Mouse (Mus musculus) lung, postnatal 0 days (tissue): Measurements from ENCODE around the gene Ahnak. TPM values are rescaled to one million over a fixed set of nuclear protein-coding genes. Genes with fewer than 3 reads are reported as not detected.
A peak's percentile ranks its signal among the peaks of the same experiment; 100 is the strongest.

Experiments
- ATAC-seq: fragments of 200-750 bp; cut with Nextera tagmentation; 2 replicates; pipeline ENCODE4 v1.8.0; 2017; ENCODE audit warnings: moderate library complexity
- DNase-seq: peaks from one replicate; pipeline ENCODE4 v3.0.0-alpha.2; 2016; ENCODE audit warnings: low spot score
- H3K27ac ChIP-seq: fragments of 300-500 bp; sonication (generic); 2 replicates; pipeline ENCODE4 v1.5.1; 2014; ENCODE audit warnings: antibody characterized with exemption, mild to moderate bottlenecking, low read length, mixed read lengths
- H3K27me3 ChIP-seq: fragments of 300-500 bp; sonication (generic); replicated peaks from 2 replicates; pipeline ENCODE4 v1.6.1; 2014; ENCODE audit warnings: low read length, mixed read lengths; ENCODE audit not compliant: insufficient read depth
- H3K36me3 ChIP-seq: fragments of 300-500 bp; sonication (generic); 2 replicates; pipeline ENCODE4 v1.6.1; 2014; ENCODE audit warnings: low read length, mixed read lengths; ENCODE audit not compliant: insufficient read depth
- H3K4me1 ChIP-seq: fragments of 300-500 bp; sonication (generic); 2 replicates; pipeline ENCODE4 v1.6.1; 2014; ENCODE audit warnings: antibody characterized with exemption, low read depth, low read length, mixed read lengths; ENCODE audit not compliant: insufficient read depth
- H3K4me2 ChIP-seq: fragments of 300-500 bp; sonication (generic); replicated peaks from 2 replicates; pipeline ENCODE4 v1.6.1; 2014; ENCODE audit warnings: low read depth, mild to moderate bottlenecking, low read length, moderate library complexity, mixed read lengths
- H3K4me3 ChIP-seq: fragments of 300-500 bp; sonication (generic); 2 replicates; pipeline ENCODE4 v1.5.1; 2014; ENCODE audit warnings: low read depth, low read length
- H3K9ac ChIP-seq: fragments of 300-500 bp; sonication (generic); replicated peaks from 2 replicates; pipeline ENCODE4 v1.6.1; 2014; ENCODE audit warnings: low read depth, mild to moderate bottlenecking
- H3K9me3 ChIP-seq: fragments of 300-500 bp; sonication (generic); 2 replicates; pipeline ENCODE4 v1.6.1; 2016; ENCODE audit warnings: low read length, mixed read lengths
- CTCF ChIP-seq: IDR thresholded peaks from 2 replicates; pipeline ENCODE4 v1.5.1; 2016; ENCODE audit warnings: antibody characterized with exemption, mild to moderate bottlenecking
- EP300 ChIP-seq: IDR thresholded peaks from 2 replicates; pipeline ENCODE4 v1.6.1; 2016; ENCODE audit warnings: antibody characterized with exemption, mild to moderate bottlenecking, control low read depth
- WGBS: fragments of 180-500 bp; shearing (Covaris S2); extraction: QIAGEN DNeasy Blood & Tissue Kit; methylation state at CpG from one replicate; pipeline ENCODE4 v1.1.7; 2014; 5-methylcytosine and 5-hydroxymethylcytosine counted together
- polyA plus RNA-seq: library from polyadenylated mRNA; unstranded; fragments of >200 nt; fragmentation: Nextera tagmentation; extraction: Ambion mirVana; gene quantifications from 2 replicates; pipeline ENCODE4 v1.2.1, GENCODE M21; 2015

The Ahnak gene
- polyA plus RNA-seq, 1 experiment from 2014 or later: 151 TPM

DNA sequence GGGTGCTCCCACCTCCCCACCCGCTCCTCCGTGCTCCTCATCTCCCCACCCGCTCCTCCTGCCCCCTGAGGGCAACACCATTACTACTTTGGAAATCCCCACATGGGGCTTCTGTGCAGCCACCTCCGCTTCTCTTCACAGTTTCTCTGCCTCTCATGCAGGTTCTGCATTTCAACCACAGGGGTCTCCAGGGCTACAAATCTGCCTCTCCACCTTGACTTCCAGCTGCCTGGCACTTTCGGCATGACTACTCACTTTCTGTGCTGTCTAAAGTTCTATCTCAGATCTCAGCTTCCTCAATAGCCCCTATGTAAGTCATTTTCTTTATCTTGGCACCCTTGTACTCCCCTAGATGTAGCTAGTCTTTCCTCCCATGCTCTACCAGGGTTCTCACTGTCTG is 78.2 kb downstream of the Ahnak start:
- Histone ChIP-seq H3K4me2 (no peak overlapping the region), H3K9me3 (no peaks in the 10 kb centered on the region), H3K4me3 (no peak overlapping the region), H3K27ac (no peak overlapping the region), H3K9ac (no peak overlapping the region), H3K27me3 (no peaks in the 10 kb centered on the region), H3K36me3 (no peaks in the 10 kb centered on the region), H3K4me1 (peaks cover 24% of the 10 kb centered on the region)
- ATAC-seq: no peak
- 80% methylated on average over 5 of the region's 5 CpGs for WGBS
- no peak for TF ChIP-seq EP300
- no peak for TF ChIP-seq CTCF
- no peak for DNase-seq

DNA sequence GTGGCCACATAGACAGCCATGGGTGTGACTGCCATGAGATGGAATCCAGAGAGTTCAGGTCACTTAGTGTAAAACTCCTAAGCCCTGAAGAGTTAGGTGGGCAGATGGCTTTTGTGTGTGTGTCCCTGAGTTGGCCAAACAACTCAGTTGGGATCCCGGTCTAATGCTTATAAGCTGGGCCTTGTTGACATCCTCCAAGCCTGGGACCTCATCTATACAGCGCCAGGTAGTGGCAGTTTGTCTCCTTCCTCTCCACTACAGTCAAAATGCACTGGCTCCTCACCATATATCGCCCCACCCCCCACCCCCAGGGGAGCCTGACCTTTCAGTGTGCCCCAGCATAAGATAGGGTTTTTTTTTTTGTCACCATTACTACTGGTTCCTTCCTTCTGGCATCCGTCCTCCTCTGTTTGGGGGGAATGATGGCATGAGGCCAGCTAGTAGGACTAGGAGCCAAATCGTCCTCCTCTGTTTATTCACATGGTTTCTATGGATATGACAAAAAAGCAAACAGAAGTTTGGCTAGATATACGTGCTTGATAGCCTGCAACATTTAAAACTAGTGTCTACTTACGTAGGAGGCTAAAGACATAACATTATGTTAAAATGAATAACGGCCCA is 80.7 kb downstream of the Ahnak start:
- ATAC-seq (peak; percentile 13; the same call in 1 of the 2 replicates), DNase-seq (peak; percentile 69)
- no peaks in the 10 kb centered on the region for H3K9me3 ChIP-seq
- no peak overlapping the region for H3K4me2 ChIP-seq
- H3K4me1 ChIP-seq: peaks cover 28% of the 10 kb centered on the region
- H3K9ac ChIP-seq: no peak overlapping the region
- 17% methylated on average over 8 of the region's 8 CpGs for WGBS
- H3K4me3 ChIP-seq: no peak overlapping the region
- H3K27me3 ChIP-seq: no peaks in the 10 kb centered on the region
- TF ChIP-seq EP300: peak; percentile 69
- no peak for TF ChIP-seq CTCF
- H3K27ac ChIP-seq: peak overlapping the region; percentile 66
- H3K36me3 ChIP-seq: no peaks in the 10 kb centered on the region

DNA sequence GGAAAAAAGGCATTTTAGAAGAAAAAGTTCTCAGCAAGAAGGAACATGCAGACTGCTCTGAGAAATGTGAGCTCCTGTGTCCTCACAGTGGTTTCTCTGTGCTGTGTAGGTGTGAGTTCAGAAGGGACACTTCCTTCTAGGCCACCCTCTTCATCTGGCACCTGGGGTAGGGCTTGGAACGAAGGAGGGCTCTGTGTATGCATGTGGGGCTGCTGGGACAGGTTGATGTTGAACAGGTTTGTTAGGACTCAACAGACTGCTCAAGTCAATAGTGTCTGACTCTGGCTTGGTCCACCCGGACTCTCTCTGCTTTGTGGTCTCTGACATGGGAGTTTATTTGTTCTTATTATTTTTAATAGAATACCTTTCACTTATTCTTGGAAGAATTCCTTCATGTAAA is 81.2 kb downstream of the Ahnak start:
- Histone ChIP-seq H3K9ac (no peak overlapping the region), H3K9me3 (no peaks in the 10 kb centered on the region), H3K27me3 (no peaks in the 10 kb centered on the region), H3K4me3 (no peak overlapping the region), H3K4me1 (peaks cover 28% of the 10 kb centered on the region), H3K4me2 (no peak overlapping the region), H3K36me3 (no peaks in the 10 kb centered on the region), H3K27ac (peak overlapping the region; percentile 66)
- ATAC-seq (no peak), DNase-seq (no peak)
- 36% methylated on average over 2 of the region's 2 CpGs for WGBS
- TF ChIP-seq CTCF: no peak
- no peak for TF ChIP-seq EP300

DNA sequence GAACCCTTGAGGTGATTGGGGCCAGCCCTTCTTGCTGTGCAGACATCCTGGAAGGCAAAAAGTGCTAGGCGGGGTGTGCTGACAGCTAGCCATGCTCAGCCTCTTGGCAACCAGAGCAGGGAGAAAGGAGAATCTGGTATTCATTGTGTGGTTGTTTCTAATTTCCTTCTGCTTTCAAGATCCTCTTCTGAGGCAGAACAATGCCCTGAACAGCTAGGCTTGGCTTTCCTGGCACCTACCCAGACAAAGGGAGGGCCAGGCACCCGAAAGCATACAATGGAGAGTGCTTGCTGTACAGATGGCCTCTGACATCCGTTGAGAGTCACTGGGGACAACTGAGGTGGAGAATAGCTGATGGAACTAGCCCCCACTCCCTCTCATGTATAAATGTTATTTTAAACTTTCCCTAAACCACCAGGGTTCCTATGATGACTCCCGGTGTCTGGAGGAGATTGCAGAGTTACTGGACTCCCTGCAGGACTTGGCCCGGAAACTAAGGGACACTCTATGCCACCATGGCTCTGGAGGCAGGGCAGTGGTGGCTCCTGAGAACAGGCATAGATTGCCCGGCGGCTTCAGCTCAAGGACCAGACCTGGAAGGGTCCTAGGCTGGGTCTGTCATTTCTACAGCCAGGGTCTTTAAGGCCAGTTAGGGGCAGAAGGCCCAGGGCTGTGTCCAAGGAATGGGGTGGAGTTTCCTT is 82.5 kb downstream of the Ahnak start:
- no peaks in the 10 kb centered on the region for H3K27me3 ChIP-seq
- TF ChIP-seq CTCF: no peak
- TF ChIP-seq EP300: peak; percentile 37
- H3K27ac ChIP-seq: peak overlapping the region; percentile 86
- ATAC-seq: peak; percentile 83
- peaks cover 28% of the 10 kb centered on the region for H3K4me1 ChIP-seq
- no peak overlapping the region for H3K4me3 ChIP-seq
- H3K9ac ChIP-seq: no peak overlapping the region
- 30% methylated on average over 7 of the region's 7 CpGs for WGBS
- no peaks in the 10 kb centered on the region for H3K36me3 ChIP-seq
- no peak overlapping the region for H3K4me2 ChIP-seq
- no peaks in the 10 kb centered on the region for H3K9me3 ChIP-seq
- DNase-seq: peak; percentile 83

DNA sequence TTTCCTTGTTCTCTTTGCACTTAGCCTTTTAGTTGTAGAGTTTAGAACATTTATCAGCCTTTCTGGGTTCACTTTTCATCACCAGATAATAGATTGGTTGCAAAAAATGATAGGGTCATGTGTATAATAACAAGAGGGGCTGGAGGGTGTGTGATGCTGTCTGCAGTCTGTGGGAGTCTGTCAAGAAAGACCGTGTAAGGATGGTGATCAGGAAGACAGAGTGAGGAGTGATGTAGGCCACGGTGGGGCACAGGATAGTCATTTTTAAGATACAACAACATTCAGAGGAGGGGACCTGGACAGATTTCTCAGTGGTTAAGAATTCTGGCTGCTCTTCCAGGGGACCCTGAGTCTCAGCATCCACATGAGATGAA is 83.1 kb downstream of the Ahnak start:
- peaks cover 28% of the 10 kb centered on the region for H3K4me1 ChIP-seq
- no peak overlapping the region for H3K9ac ChIP-seq

DNA sequence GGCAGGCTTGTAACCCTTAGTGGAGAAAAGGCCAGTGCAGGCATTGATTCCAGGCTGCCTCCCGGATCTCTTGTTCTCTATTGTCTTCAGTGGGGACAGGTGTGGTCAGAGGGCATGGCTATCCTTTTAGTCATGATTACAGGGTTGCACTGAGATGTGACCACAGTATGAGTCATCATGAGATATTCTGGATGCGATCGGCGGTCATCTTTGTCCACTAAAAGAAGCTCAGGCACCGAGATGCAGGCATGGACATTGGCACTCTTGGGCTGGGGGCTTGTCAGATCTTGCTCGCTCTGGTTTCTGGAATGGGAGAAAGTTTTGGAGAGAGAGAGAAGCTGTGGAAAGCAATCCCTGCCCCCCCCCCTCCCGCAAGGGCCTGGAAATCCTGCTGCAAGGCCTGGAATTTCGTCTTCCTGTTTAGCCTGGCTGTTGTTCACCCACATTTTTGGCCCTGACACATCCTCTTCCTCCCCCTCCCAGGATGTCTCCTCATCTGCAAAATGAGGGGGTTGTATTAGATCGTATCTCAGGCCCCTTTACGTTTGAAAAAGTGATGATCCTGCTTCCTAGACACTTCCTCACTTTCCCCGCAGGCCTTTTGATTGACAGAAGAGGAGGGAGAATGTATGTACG is 84.8 kb downstream of the Ahnak start:
- Histone ChIP-seq H3K27me3 (no peaks in the 10 kb centered on the region), H3K9me3 (no peaks in the 10 kb centered on the region), H3K9ac (no peak overlapping the region), H3K4me3 (no peak overlapping the region), H3K4me1 (peaks cover 28% of the 10 kb centered on the region), H3K27ac (peak overlapping the region; percentile 71), H3K36me3 (no peaks in the 10 kb centered on the region), H3K4me2 (no peak overlapping the region)
- ATAC-seq (peak; percentile 50), DNase-seq (peak; percentile 63)
- 52% methylated on average over 12 of the region's 12 CpGs for WGBS
- TF ChIP-seq CTCF (no peak), EP300 (peak; percentile 74)

More for the DNA sequence above, 83.1 kb downstream of the Ahnak start:
- DNase-seq (no peak), ATAC-seq (no peak)
- Histone ChIP-seq H3K27ac (peak overlapping the region; percentile 86), H3K4me2 (no peak overlapping the region), H3K4me3 (no peak overlapping the region), H3K36me3 (no peaks in the 10 kb centered on the region), H3K27me3 (no peaks in the 10 kb centered on the region), H3K9me3 (no peaks in the 10 kb centered on the region)
- 59% methylated on average over 2 of the region's 2 CpGs for WGBS
- TF ChIP-seq EP300 (no peak), CTCF (no peak)
